Mouse (Mus musculus) myocyte (in vitro differentiated cells): Measurements from ENCODE around the gene Rad23a. TPM values are rescaled to one million over a fixed set of nuclear protein-coding genes. Genes with fewer than 3 reads are reported as not detected.

Source experiments
- H3K27me3 ChIP-seq: one replicate; pipeline ENCODE4 v1.6.1; 2011; ENCODE audit not compliant: control insufficient read depth, insufficient read depth, insufficient read length
- H3K36me3 ChIP-seq: one replicate; pipeline ENCODE4 v1.6.1; 2011; ENCODE audit not compliant: control insufficient read depth, insufficient read depth
- H3K4me2 ChIP-seq: one replicate; pipeline ENCODE4 v1.6.1; 2011; ENCODE audit warnings: low read depth, control low read depth
- H3K4me3 ChIP-seq: one replicate; pipeline ENCODE4 v1.5.1; 2011; ENCODE audit warnings: mild to moderate bottlenecking, control low read depth, moderate library complexity
- H3K79me2 ChIP-seq: one replicate; pipeline ENCODE4 v1.6.1; 2011; ENCODE audit not compliant: control insufficient read depth, insufficient read depth
- H3ac ChIP-seq: one replicate; pipeline ENCODE4 v1.6.1; 2011; ENCODE audit not compliant: control insufficient read depth, insufficient read length
- CEBPB ChIP-seq: IDR thresholded peaks from 2 replicates; pipeline ENCODE4 v1.6.1; 2011; ENCODE audit warnings: mild to moderate bottlenecking, moderate library complexity; ENCODE audit not compliant: poor library complexity, insufficient read depth, severe bottlenecking
- E2F4 ChIP-seq: IDR thresholded peaks from one replicate; pipeline ENCODE4 v1.6.1; 2011; ENCODE audit warnings: mild to moderate bottlenecking, control low read depth, moderate library complexity; ENCODE audit not compliant: insufficient read depth
- MAX ChIP-seq: IDR thresholded peaks from one replicate; pipeline ENCODE4 v1.6.1; 2011; ENCODE audit warnings: low read depth, mild to moderate bottlenecking, control low read depth
- MYOD1 ChIP-seq, 3 experiments: IDR thresholded peaks; one replicate each; pipeline ENCODE4 v1.6.1; 2011; ENCODE audit warnings: control low read depth in 2 of 3, low read depth in 2 of 3, mild to moderate bottlenecking in 2 of 3, moderate library complexity in 1 of 3; ENCODE audit not compliant: insufficient read length in 2 of 3, control insufficient read depth in 1 of 3
- MYOG ChIP-seq, 3 experiments: IDR thresholded peaks; one replicate each; pipeline ENCODE4 v1.6.1; 2011; ENCODE audit warnings: control low read depth in 2 of 3, low read depth in 2 of 3, mild to moderate bottlenecking in 2 of 3; ENCODE audit not compliant: insufficient read length in 2 of 3, control insufficient read depth in 1 of 3, insufficient read depth in 1 of 3
- POLR2A ChIP-seq: IDR thresholded peaks from one replicate; pipeline ENCODE4 v1.6.1; 2011; ENCODE audit warnings: low read depth, mild to moderate bottlenecking, control low read depth, moderate library complexity; ENCODE audit not compliant: insufficient read length
- POLR2AphosphoS2 ChIP-seq: IDR thresholded peaks from one replicate; pipeline ENCODE4 v1.6.1; 2011; ENCODE audit warnings: low read depth, control low read depth; ENCODE audit not compliant: insufficient read length
- REST ChIP-seq: IDR thresholded peaks from one replicate; pipeline ENCODE4 v1.6.1; 2011; ENCODE audit warnings: mild to moderate bottlenecking, control low read depth, moderate library complexity; ENCODE audit not compliant: insufficient read depth, insufficient read length
- SRF ChIP-seq: IDR thresholded peaks from one replicate; pipeline ENCODE4 v1.6.1; 2011; ENCODE audit warnings: low read depth; ENCODE audit not compliant: control insufficient read depth, insufficient read length
- TCF12 ChIP-seq: IDR thresholded peaks from one replicate; pipeline ENCODE4 v1.6.1; 2011; ENCODE audit warnings: mild to moderate bottlenecking, control low read depth; ENCODE audit not compliant: poor library complexity, insufficient read depth, severe bottlenecking
- TCF3 ChIP-seq: IDR thresholded peaks from one replicate; pipeline ENCODE4 v1.6.1; 2011; ENCODE audit warnings: low read depth, control low read depth; ENCODE audit not compliant: insufficient read length
- USF1 ChIP-seq: IDR thresholded peaks from one replicate; pipeline ENCODE4 v1.6.1; 2011; ENCODE audit warnings: low read depth, mild to moderate bottlenecking, control low read depth, moderate library complexity
- polyA plus RNA-seq: library from polyadenylated mRNA; unstranded; fragments of >200 nt; fragmentation: generic; extraction: Trizol; gene quantifications from one replicate; pipeline ENCODE4 v1.2.1, GENCODE M21; 2012; ENCODE audit warnings: missing spikeins

The Rad23a gene
- polyA plus RNA-seq, 1 experiment: 139 TPM

DNA sequence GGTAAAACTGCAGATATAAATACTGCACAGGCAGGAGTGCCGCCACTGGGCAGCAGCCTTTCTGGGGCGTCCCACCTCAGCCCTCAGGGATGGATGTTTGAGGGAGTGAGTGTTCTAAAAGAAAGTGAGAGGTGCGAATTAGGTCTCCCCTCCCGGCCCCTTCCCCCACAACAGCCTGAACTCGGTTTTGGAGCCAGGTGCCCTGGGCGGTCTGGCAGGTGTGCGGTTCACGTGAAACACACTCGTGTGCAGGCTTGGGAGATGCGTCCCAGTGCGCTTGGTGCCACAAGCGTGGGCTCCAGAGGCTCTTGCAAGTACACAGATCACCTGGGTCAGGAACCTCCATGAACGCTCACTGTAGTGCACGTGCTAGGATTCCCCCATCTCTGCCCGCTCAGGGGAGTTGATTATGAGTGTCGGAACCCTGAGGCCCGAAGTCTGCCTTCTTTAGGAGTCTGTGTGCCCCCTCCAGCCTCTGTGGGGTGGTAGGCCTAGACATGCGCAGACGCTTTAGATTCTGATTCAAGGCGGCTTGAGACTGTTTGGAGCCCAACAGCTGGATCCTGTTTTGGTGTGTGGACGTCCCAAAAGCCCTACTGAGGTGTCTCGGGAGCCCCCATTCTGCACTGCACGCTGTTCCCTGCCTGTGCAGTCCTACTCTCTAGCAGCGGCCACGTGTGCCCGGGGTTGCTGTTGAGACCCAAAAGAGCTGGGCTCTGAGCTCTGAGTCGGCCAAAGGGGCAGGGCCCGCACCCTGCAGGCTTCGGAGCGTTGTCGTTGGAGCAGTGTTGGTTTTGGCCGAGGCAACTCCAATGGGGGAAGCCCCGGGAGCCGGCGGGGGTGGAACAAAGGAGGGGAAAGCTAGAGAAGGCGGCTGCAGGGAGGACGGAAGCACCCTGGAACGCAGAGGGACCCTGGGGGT is 54.4 kb downstream of the Rad23a start:
- no peaks in the 10 kb centered on the region for H3K27me3 ChIP-seq
- no peaks in the 10 kb centered on the region for H3K36me3 ChIP-seq
- no peak overlapping the region for H3ac ChIP-seq
- TF ChIP-seq POLR2A (peak; percentile 17), POLR2AphosphoS2 (no peak)
- peaks cover 86% of the 10 kb centered on the region for H3K79me2 ChIP-seq
- peak overlapping the region; percentile 4 for H3K4me2 ChIP-seq
- H3K4me3 ChIP-seq: no peak overlapping the region

GRCm38 (mm10) chr8:84785506-84785755 is 55.0 kb downstream of the Rad23a start:
- TF ChIP-seq POLR2A: no peak
- no peak for TF ChIP-seq TCF3
- TF ChIP-seq E2F4: no peak
- TF ChIP-seq REST: no peak
- TF ChIP-seq MYOG (IDR thresholded peaks at IDR 0.05; ENCODE audit: control insufficient read depth in 1 of 3, insufficient read depth in 1 of 3, insufficient read length in 2 of 3, low read depth in 2 of 3): no peak
- no peak for TF ChIP-seq MAX
- TF ChIP-seq SRF: no peak
- no peak for TF ChIP-seq POLR2AphosphoS2
- no peak for TF ChIP-seq TCF12
- TF ChIP-seq MYOD1 (IDR thresholded peaks at IDR 0.05; ENCODE audit: control insufficient read depth in 1 of 3, insufficient read length in 2 of 3, low read depth in 2 of 3): no peak
- TF ChIP-seq CEBPB: no peak
- no peak for TF ChIP-seq USF1
- H3ac ChIP-seq: no peak overlapping the region
- H3K79me2 ChIP-seq: peaks cover 86% of the 10 kb centered on the region
- no peaks in the 10 kb centered on the region for H3K27me3 ChIP-seq
- no peak overlapping the region for H3K4me3 ChIP-seq
- no peaks in the 10 kb centered on the region for H3K36me3 ChIP-seq
- no peak overlapping the region for H3K4me2 ChIP-seq

DNA sequence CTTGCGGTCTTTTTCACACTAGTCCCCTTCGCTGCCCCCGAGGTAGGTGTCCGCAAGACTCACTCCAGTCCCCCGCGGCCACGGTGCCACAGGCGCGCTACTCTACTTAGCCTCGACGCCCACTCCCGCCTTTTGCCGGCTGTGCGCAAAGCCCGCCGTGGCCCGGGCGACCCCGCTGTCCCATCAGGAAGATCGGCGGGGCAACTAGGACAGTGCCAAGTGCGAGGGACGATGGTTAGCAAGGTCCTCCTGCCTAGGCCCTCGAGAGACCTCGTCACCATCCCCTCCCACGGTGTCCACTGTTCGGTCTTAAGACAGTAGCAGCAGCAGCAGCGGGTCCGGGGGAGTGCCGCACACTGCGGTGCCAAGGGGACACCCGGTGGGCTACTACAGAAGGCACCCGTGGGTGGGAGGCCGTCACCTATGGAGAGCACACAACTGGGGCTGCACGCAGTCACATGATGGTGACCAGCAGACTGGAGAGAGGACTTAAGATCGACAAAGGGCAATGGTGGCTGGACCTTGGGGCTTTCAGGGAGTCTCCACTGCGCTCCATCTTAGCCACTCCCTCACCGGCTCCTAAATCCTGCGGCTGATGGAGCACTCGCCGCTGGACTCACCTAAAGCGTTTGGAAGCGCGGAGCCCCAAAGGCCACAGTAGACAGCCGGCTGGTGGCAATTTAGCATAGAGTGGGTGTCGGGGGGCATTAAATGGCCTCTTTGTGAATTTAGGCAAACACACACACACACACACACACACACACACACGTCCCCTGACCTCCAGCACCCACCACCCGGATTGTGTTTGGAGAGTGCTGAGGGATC is 55.6 kb downstream of the Rad23a start:
- TF ChIP-seq POLR2AphosphoS2: no peak
- no peak for TF ChIP-seq MAX
- TF ChIP-seq TCF12: no peak
- TF ChIP-seq CEBPB: no peak
- no peak for TF ChIP-seq POLR2A
- no peak for TF ChIP-seq SRF
- no peak for TF ChIP-seq USF1
- TF ChIP-seq E2F4: no peak
- no peak for TF ChIP-seq MYOD1 (IDR thresholded peaks at IDR 0.05; ENCODE audit: control insufficient read depth in 1 of 3, insufficient read length in 2 of 3, low read depth in 2 of 3)
- TF ChIP-seq MYOG (IDR thresholded peaks at IDR 0.05; ENCODE audit: control insufficient read depth in 1 of 3, insufficient read depth in 1 of 3, insufficient read length in 2 of 3, low read depth in 2 of 3): no peak
- no peak for TF ChIP-seq TCF3
- TF ChIP-seq REST: no peak
- no peaks in the 10 kb centered on the region for H3K36me3 ChIP-seq
- no peak overlapping the region for H3K4me3 ChIP-seq
- peak overlapping the region; percentile 77 for H3K4me2 ChIP-seq
- H3K27me3 ChIP-seq: no peaks in the 10 kb centered on the region
- peaks cover 86% of the 10 kb centered on the region for H3K79me2 ChIP-seq
- no peak overlapping the region for H3ac ChIP-seq

Other genes with a start within 250 kb of the Rad23a start
- gene Ier2, start 177.8 kb downstream of the Rad23a start, polyA plus RNA-seq: 75.7 TPM
- gene Trmt1, start 154.4 kb downstream of the Rad23a start, polyA plus RNA-seq: 94.4 TPM
- 56.1 TPM for gene Nacc1, start 152.8 kb downstream of the Rad23a start, polyA plus RNA-seq
- gene Lyl1, start 139.2 kb downstream of the Rad23a start, polyA plus RNA-seq: not detected
- gene G430095P16Rik, start 117.7 kb downstream of the Rad23a start, polyA plus RNA-seq: 9.4 TPM
- gene Nfix, start 40.3 kb downstream of the Rad23a start, polyA plus RNA-seq: 65.7 TPM
- 6.7 TPM for gene Dand5, start 17.8 kb downstream of the Rad23a start, polyA plus RNA-seq
- gene Gadd45gip1, start 9.1 kb downstream of the Rad23a start, polyA plus RNA-seq: 21.8 TPM
- 385 TPM for gene Calr, start 6.3 kb upstream of the Rad23a start, polyA plus RNA-seq
- 73.3 TPM for gene Farsa, start 16.3 kb upstream of the Rad23a start, polyA plus RNA-seq
- gene Syce2, start 31.4 kb upstream of the Rad23a start, polyA plus RNA-seq: 2.3 TPM
- 20.9 TPM for gene Gcdh, start 53.3 kb upstream of the Rad23a start, polyA plus RNA-seq
- gene Klf1, start 61.3 kb upstream of the Rad23a start, polyA plus RNA-seq: 0.10 TPM
- gene Dnase2a, start 67.9 kb upstream of the Rad23a start, polyA plus RNA-seq: 9.2 TPM
- gene Mast1, start 96.7 kb upstream of the Rad23a start, polyA plus RNA-seq: not detected
- not detected for gene Rtbdn, start 106.3 kb upstream of the Rad23a start, polyA plus RNA-seq
- not detected for gene Gm49661, start 128.8 kb upstream of the Rad23a start, polyA plus RNA-seq
- 432 TPM for gene Prdx2, start 128.9 kb upstream of the Rad23a start, polyA plus RNA-seq
- 74.1 TPM for gene Rnaseh2a, start 129.1 kb upstream of the Rad23a start, polyA plus RNA-seq
- 140 TPM for gene Junb, start 138.1 kb upstream of the Rad23a start, polyA plus RNA-seq
- gene Hook2, start 149.9 kb upstream of the Rad23a start, polyA plus RNA-seq: 9.3 TPM
- not detected for gene Best2, start 173.9 kb upstream of the Rad23a start, polyA plus RNA-seq
- gene Asna1, start 184.6 kb upstream of the Rad23a start, polyA plus RNA-seq: 204 TPM
- 198 TPM for gene Trir, start 186.2 kb upstream of the Rad23a start, polyA plus RNA-seq
- gene Tnpo2, start 196.2 kb upstream of the Rad23a start, polyA plus RNA-seq: 46.3 TPM
- gene Fbxw9, start 219.4 kb upstream of the Rad23a start, polyA plus RNA-seq: 26.8 TPM
- gene Gm5741, start 227.3 kb upstream of the Rad23a start, polyA plus RNA-seq: 0.31 TPM
- gene Dhps, start 231.1 kb upstream of the Rad23a start, polyA plus RNA-seq: 86.7 TPM
- gene Wdr83os, start 240.1 kb upstream of the Rad23a start, polyA plus RNA-seq: 166 TPM
- 26.8 TPM for gene Wdr83, start 240.6 kb upstream of the Rad23a start, polyA plus RNA-seq
- 7.6 TPM for gene Man2b1, start 242.6 kb upstream of the Rad23a start, polyA plus RNA-seq